Mouse (Mus musculus) 3134 (cell line): Measurements from ENCODE around the gene Epsti1.

ENCODE experiments used
- DNase-seq: peaks from one replicate; pipeline ENCODE4 v3.0.0-alpha.2; 2011; ENCODE audit warnings: low spot score; ENCODE audit not compliant: insufficient read length; ENCODE audit errors: extremely low read depth

Epsti1 gene

GRCm38 (mm10) chr14:78008019-78008418 lies 104.0 kb downstream of the Epsti1 start:
- no peak for DNase-seq

GRCm38 (mm10) chr14:78011808-78012207 lies 107.8 kb downstream of the Epsti1 start:
- DNase-seq = no peak

- DNase-seq = no peak
Observed at GRCm38 (mm10) chr14:78015540-78016321, 111.7 kb downstream of the Epsti1 start.

DNA sequence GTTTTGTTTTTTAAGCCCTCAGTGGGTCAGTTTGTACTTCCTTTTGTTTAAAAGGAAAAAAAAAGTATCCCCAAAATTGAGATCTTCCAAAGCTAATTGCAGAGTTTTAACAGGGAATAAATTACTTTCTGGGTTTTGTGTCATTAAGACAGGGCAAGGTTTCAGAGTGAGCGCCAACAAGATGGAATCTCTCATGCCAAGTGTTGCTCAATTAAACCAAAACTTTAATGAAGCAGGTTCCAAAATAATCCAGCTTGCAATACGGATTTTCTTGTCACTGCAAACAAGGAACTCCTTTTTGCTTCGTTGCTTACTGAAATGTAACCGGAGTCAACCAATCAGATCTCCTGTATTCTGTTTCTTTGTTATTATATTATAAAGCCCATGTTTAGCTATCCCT lies 112.4 kb downstream of the Epsti1 start:
- no peak for DNase-seq

DNA sequence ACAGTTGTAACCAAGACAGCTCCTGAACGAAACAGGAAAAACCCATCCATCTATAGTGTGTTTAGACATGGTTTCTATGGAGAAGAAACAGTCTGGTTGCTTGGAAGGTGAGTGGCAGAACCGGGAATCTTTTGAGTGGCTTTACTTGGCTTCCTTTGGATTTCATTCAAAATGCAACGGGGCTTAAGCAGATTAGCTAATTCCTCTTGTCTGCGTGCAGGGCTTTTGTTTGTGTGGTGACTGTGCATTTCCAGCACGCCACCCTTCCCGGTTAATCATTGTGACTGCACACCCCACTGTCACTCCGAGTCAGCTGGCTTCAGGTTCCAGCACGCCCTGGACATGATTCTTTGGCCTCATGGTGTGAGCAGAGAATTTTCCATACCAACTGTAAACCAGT lies 115.9 kb downstream of the Epsti1 start:
- DNase-seq = no peak

GRCm38 (mm10) chr14:78038876-78039275 lies 134.8 kb downstream of the Epsti1 start:
- DNase-seq = no peak

DNA sequence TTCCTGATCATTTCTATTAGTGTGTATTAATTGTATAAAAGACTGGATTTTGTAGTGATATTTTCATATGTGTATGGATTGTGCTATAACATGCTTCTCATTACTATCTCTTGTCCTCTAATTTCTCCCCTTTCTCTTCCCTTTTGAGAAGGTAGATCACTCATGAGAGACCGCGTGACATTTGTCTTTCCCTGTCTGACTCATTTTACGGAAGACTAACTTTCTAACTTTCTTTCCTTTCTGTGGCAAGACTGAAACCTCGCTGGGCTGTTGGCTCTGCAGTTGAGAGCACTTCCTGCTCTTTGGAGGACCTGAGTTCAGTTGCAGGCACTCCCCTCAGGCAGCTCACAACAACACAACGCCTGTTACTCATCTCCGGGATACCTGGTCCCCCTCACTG lies 136.6 kb downstream of the Epsti1 start:
- no peak for DNase-seq

GRCm38 (mm10) chr14:78041886-78042526 lies 138.0 kb downstream of the Epsti1 start:
- no peak for DNase-seq

GRCm38 (mm10) chr14:78043079-78043478 lies 139.0 kb downstream of the Epsti1 start:
- no peak for DNase-seq

DNA sequence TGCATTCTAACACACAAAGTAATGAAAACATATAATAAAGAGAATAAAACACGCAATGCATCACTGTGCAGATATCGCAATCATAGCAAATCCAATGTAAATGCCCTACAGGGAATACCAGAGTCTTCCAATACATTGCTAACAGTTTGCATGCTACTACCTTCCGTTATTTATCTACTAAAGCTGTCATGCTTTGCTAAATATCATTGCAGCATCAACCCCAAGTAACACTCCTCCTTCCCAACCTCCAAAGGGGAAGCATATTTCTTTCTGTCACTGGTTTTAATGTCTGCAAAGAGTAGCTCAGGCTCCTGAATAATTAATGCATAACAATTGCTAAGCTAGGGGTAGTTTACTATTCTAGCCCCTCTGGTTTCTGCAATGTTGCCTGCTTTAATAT lies 144.2 kb downstream of the Epsti1 start:
- no peak for DNase-seq

GRCm38 (mm10) chr14:78048674-78049073 lies 144.6 kb downstream of the Epsti1 start:
- DNase-seq = no peak
